Mouse (Mus musculus) forebrain, postnatal 0 days (tissue): ENCODE measurements around the gene Pecam1. TPM values are rescaled to one million over a fixed set of nuclear protein-coding genes. Genes with fewer than 3 reads are reported as not detected.

Experiments used
- ATAC-seq: fragments of 200-750 bp; cut with Nextera tagmentation; 2 replicates; pipeline ENCODE4 v1.8.0; 2017; ENCODE audit warnings: mild to moderate bottlenecking, moderate library complexity
- DNase-seq: peaks from one replicate; pipeline ENCODE4 v3.0.0-alpha.2; 2015
- H3K27ac ChIP-seq: fragments of 300-500 bp; sonication (generic); 2 replicates; pipeline ENCODE4 v1.5.1; 2014; ENCODE audit warnings: low read depth, mild to moderate bottlenecking, antibody characterized with exemption, low read length, moderate library complexity, mixed read lengths
- H3K27me3 ChIP-seq: fragments of 300-500 bp; sonication (generic); 2 replicates; pipeline ENCODE4 v1.6.1; 2014; ENCODE audit warnings: mild to moderate bottlenecking, low read length, mixed read lengths; ENCODE audit not compliant: insufficient read depth
- H3K36me3 ChIP-seq: fragments of 300-500 bp; sonication (generic); 2 replicates; pipeline ENCODE4 v1.6.1; 2014; ENCODE audit warnings: mild to moderate bottlenecking, moderate library complexity; ENCODE audit not compliant: insufficient read depth
- H3K4me1 ChIP-seq: fragments of 300-500 bp; sonication (generic); 2 replicates; pipeline ENCODE4 v1.6.1; 2014; ENCODE audit warnings: antibody characterized with exemption; ENCODE audit not compliant: insufficient read depth
- H3K4me2 ChIP-seq: fragments of 300-500 bp; sonication (generic); 2 replicates; pipeline ENCODE4 v1.6.1; 2014; ENCODE audit warnings: low read depth, mild to moderate bottlenecking, moderate library complexity
- H3K4me3 ChIP-seq: fragments of 300-500 bp; sonication (generic); 2 replicates; pipeline ENCODE4 v1.5.1; 2014; ENCODE audit warnings: low read depth, low read length, mixed read lengths
- H3K9ac ChIP-seq: fragments of 300-500 bp; sonication (generic); 2 replicates; pipeline ENCODE4 v1.6.1; 2014; ENCODE audit warnings: mild to moderate bottlenecking
- H3K9me3 ChIP-seq: fragments of 300-500 bp; sonication (generic); 2 replicates; pipeline ENCODE4 v1.6.1; 2016; ENCODE audit warnings: low read length
- CTCF ChIP-seq: sonication (generic); IDR thresholded peaks from 2 replicates; pipeline ENCODE4 v1.5.1; 2016; ENCODE audit warnings: antibody characterized with exemption, control low read depth, low read depth
- WGBS: fragments of 180-500 bp; shearing (Covaris S2); extraction: QIAGEN DNeasy Blood & Tissue Kit; methylation state at CpG from one replicate; pipeline ENCODE4 v1.1.7; 2014; 5-methylcytosine and 5-hydroxymethylcytosine counted together
- polyA plus RNA-seq: library from polyadenylated mRNA; unstranded; fragments of >200 nt; fragmentation: Nextera tagmentation; extraction: Ambion mirVana; gene quantifications from 2 replicates; pipeline ENCODE4 v1.2.1, GENCODE M21; 2015
- total RNA-seq: library from RNA; depleted of rRNA; stranded (reverse); fragments of >200 nt; gene quantifications from 2 replicates; pipeline ENCODE4 v1.2.3, GENCODE M21; 2014

Gene Pecam1
- total and polyA plus RNA-seq, 2 experiments from 2014 or later, result 10.6 to 22.4 TPM

DNA sequence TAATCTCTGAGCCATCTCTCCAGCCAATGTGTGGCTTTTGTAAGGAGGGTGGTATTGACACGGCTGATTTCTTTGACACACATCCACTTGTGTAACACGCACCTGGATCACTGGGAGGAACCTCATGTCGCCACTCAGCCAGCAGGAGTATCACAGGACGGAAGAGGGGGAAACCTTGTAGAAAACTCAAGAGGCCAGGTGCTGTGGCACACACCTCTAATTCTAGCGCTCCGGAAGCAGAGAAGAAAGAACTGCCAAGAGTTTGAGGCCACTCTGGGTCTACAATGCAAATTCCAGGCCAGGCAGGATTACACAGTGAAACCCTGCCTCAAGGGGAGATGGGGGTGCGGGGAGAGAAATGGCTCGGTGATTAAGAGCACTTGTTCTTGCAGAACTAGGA is 43.3 kb downstream of the Pecam1 start:
- H3K9ac ChIP-seq, result no peak overlapping the region

GRCm38 (mm10) chr11:106706212-106706611 is 44.2 kb downstream of the Pecam1 start:
- no peak for TF ChIP-seq CTCF
- H3K4me2 ChIP-seq, result no peak overlapping the region
- no peaks in the 10 kb centered on the region for H3K4me1 ChIP-seq
- H3K36me3 ChIP-seq, result no peaks in the 10 kb centered on the region
- no peak overlapping the region for H3K9ac ChIP-seq
- H3K27ac ChIP-seq, result no peak overlapping the region
- WGBS, result 68% methylated on average over 4 of the region's 4 CpGs
- no peaks in the 10 kb centered on the region for H3K9me3 ChIP-seq
- H3K4me3 ChIP-seq, result no peak overlapping the region
- ATAC-seq (no peak), DNase-seq (no peak)
- H3K27me3 ChIP-seq, result no peaks in the 10 kb centered on the region

More for the DNA sequence above, 43.3 kb downstream of the Pecam1 start:
- H3K36me3 ChIP-seq, result no peaks in the 10 kb centered on the region
- H3K4me1 ChIP-seq, result no peaks in the 10 kb centered on the region
- no peak overlapping the region for H3K27ac ChIP-seq
- H3K4me2 ChIP-seq, result no peak overlapping the region
- no peaks in the 10 kb centered on the region for H3K27me3 ChIP-seq
- H3K9me3 ChIP-seq, result no peaks in the 10 kb centered on the region
- no peak for TF ChIP-seq CTCF
- H3K4me3 ChIP-seq, result no peak overlapping the region
- 79% methylated on average over 8 of the region's 8 CpGs for WGBS
- ATAC-seq, result no peak
- no peak for DNase-seq

DNA sequence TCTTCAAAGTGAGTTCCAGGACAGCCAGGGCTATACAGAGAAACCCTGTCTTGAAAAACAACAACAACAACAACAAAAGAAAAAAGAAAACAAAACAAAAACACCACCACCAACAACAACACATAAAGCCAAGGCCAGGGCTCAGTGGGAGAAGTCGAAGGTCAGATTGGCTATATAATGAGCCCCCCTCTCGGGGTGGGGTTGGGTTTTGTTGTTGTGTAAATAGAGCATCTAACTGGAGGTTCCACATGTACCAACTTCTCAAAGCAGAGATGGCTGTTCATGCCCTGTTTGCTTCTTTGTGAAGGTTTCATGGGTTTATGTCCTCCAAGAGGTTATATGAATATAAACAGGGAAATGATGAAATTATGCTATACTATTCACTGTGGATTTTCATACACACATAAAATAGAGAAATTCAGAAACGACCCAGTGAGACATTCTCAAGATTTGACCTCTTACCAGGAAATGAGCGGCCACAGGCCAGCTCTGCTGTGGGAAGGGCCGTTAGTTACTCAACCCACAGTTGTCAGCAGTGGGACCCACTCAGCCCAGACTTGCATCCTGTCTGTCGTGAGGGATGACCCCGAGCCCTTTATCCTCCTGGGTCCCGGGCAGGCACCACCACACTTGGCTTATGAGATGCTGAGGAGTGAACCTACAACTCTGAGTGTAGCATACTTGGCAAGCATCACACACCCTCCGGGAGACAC is 45.9 kb downstream of the Pecam1 start:
- Histone ChIP-seq H3K27me3 (no peaks in the 10 kb centered on the region), H3K9me3 (no peaks in the 10 kb centered on the region), H3K4me2 (no peak overlapping the region), H3K4me3 (no peak overlapping the region), H3K27ac (no peak overlapping the region), H3K4me1 (no peaks in the 10 kb centered on the region), H3K36me3 (no peaks in the 10 kb centered on the region), H3K9ac (no peak overlapping the region)
- TF ChIP-seq CTCF, result no peak
- ATAC-seq (no peak), DNase-seq (no peak)
- 77% methylated on average over 9 of the region's 9 CpGs for WGBS

GRCm38 (mm10) chr11:106703931-106704330 is 46.5 kb downstream of the Pecam1 start:
- no peak overlapping the region for H3K4me2 ChIP-seq
- H3K27ac ChIP-seq, result no peak overlapping the region
- H3K27me3 ChIP-seq, result no peaks in the 10 kb centered on the region
- no peak overlapping the region for H3K4me3 ChIP-seq
- no peaks in the 10 kb centered on the region for H3K4me1 ChIP-seq
- no peak overlapping the region for H3K9ac ChIP-seq
- ATAC-seq (no peak), DNase-seq (no peak)
- H3K36me3 ChIP-seq, result no peaks in the 10 kb centered on the region
- no peaks in the 10 kb centered on the region for H3K9me3 ChIP-seq
- no peak for TF ChIP-seq CTCF
- 93% methylated on average over 7 of the region's 7 CpGs for WGBS

GRCm38 (mm10) chr11:106702584-106702983 is 47.8 kb downstream of the Pecam1 start:
- Histone ChIP-seq H3K27ac (no peak overlapping the region), H3K4me2 (no peak overlapping the region), H3K36me3 (no peaks in the 10 kb centered on the region), H3K4me1 (no peaks in the 10 kb centered on the region), H3K4me3 (no peak overlapping the region), H3K27me3 (no peaks in the 10 kb centered on the region), H3K9ac (no peak overlapping the region), H3K9me3 (no peaks in the 10 kb centered on the region)
- DNase-seq, result no peak
- no peak for ATAC-seq
- 87% methylated on average over 3 of the region's 3 CpGs for WGBS
- no peak for TF ChIP-seq CTCF

GRCm38 (mm10) chr11:106701589-106701988 is 48.8 kb downstream of the Pecam1 start:
- Histone ChIP-seq H3K4me2 (no peak overlapping the region), H3K9me3 (no peaks in the 10 kb centered on the region), H3K9ac (no peak overlapping the region), H3K4me1 (no peaks in the 10 kb centered on the region), H3K27me3 (no peaks in the 10 kb centered on the region), H3K27ac (no peak overlapping the region), H3K36me3 (no peaks in the 10 kb centered on the region), H3K4me3 (no peak overlapping the region)
- WGBS, result 77% methylated on average over 9 of the region's 9 CpGs
- TF ChIP-seq CTCF, result no peak
- DNase-seq (no peak), ATAC-seq (no peak)

- H3K4me3 ChIP-seq, result no peak overlapping the region
- H3K9me3 ChIP-seq, result no peaks in the 10 kb centered on the region
- H3K9ac ChIP-seq, result no peak overlapping the region
- ATAC-seq, result no peak
- no peaks in the 10 kb centered on the region for H3K27me3 ChIP-seq
- 95% methylated on average over 9 of the region's 9 CpGs for WGBS
- H3K4me1 ChIP-seq, result no peaks in the 10 kb centered on the region
- H3K4me2 ChIP-seq, result no peak overlapping the region
- H3K27ac ChIP-seq, result no peak overlapping the region
- no peaks in the 10 kb centered on the region for H3K36me3 ChIP-seq
- no peak for TF ChIP-seq CTCF
- DNase-seq, result no peak
Measured at GRCm38 (mm10) chr11:106699083-106699482, 51.3 kb downstream of the Pecam1 start.
